Mouse (Mus musculus) heart, postnatal 36 days (tissue): ENCODE measurements around the gene Hoxa10. TPM values are rescaled to one million over a fixed set of nuclear protein-coding genes. Genes with fewer than 3 reads are reported as not detected.

Experiments
- DNase-seq, 2 experiments: peaks; one replicate each; pipeline ENCODE4 v3.0.0; 2021 to 2022
- intact Hi-C: fragments of 180-260 bp; cut with DNase I; formaldehyde crosslinking; loops from one replicate; pipeline ENCODE4 v1.15.1; 2025
- total RNA-seq, 2 experiments: library from RNA; stranded (reverse); gene quantifications; 2 replicates each; pipeline ENCODE4 v1.2.3; 2021

Hoxa10 gene
- not detected for total RNA-seq

DNA sequence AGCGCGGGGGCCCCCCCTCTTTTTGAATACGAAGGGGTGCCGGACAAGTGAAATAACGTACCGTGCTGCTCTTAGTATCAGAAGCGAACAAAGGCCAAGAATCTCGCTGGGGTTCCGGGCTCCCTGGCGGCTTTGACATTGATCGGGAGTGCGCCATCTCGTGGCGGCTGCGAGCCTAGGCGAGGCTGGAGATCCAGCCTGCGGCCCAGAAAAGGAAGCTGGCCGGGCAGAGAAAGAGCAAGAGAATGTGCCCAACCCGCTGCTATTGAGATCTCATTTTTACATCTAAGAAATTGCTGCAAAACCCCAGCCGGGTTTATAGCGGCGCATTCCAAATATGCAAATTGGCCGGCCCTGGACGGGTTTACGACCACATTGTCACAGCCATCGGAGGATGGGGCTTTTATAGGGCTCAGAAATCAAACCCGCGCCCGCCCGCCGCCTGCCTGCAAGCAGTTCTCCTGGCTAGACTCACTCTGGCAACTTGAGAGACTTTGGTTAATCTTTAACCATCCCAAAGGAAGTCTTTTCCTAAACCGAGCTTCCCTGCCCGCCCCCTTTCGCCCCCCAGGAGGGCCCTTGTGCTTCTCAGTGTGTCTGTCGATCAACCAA, at the start of gene Hoxa10:
Gene Hoxa10 (minus strand): TSS at position 466 of the 612 bp plus-strand sequence.
- intact Hi-C loops, result no loop called here
- peak; percentile 66 to 76 for DNase-seq

- intact Hi-C loops, result no loop called here
- DNase-seq, result no peak
These were observed 49.5 kb upstream of the Hoxa10 start for GRCm38 (mm10) chr6:52290186-52290585.

GRCm38 (mm10) chr6:52283896-52284295, 43.2 kb upstream of the Hoxa10 start:
- intact Hi-C loops, result no loop called here
- no peak for DNase-seq

GRCm38 (mm10) chr6:52281084-52281483, 40.4 kb upstream of the Hoxa10 start:
- intact Hi-C loops, result no loop called here
- no peak for DNase-seq

DNA sequence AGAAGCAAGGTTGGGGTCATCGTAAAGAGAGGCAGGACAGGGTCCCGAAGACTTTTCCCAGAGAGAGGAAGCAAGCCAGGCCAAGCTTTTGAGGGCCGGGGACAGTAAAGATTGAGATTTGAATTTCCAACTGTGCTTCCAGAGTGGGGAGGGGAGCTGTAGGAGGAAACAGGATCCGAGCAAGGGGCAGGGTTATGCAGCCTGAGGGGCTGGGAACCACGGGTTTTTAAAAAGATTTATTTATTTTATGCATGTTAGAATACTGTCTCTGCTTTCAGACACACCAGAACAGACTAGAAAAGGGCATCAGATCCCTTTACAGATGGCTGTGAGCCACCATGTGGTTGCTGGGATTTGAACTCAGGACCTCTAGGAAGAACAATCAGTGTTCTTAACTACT, 36.3 kb upstream of the Hoxa10 start:
- DNase-seq, result no peak
- intact Hi-C loops, result no loop called here

DNA sequence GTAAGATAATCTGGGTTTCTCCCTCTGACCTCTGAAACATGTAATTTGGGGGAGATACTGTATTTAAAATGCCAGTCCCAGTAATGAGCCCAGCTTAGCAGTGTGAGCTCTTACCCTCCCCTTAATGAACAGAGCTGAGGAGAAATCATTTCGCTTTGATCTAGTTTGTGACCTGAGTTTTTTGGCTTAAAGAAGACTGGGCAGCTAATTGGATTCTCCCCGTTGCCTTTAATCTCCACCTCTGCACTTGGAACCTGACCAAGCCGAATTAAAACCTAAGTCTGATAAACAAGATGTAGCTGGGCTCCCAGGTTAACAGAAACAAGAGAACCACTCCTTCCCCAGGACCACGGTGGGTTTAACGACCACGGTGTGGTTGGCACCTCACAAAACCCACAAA, 35.7 kb upstream of the Hoxa10 start:
- no peak for DNase-seq
- intact Hi-C loops, result no loop called here

DNA sequence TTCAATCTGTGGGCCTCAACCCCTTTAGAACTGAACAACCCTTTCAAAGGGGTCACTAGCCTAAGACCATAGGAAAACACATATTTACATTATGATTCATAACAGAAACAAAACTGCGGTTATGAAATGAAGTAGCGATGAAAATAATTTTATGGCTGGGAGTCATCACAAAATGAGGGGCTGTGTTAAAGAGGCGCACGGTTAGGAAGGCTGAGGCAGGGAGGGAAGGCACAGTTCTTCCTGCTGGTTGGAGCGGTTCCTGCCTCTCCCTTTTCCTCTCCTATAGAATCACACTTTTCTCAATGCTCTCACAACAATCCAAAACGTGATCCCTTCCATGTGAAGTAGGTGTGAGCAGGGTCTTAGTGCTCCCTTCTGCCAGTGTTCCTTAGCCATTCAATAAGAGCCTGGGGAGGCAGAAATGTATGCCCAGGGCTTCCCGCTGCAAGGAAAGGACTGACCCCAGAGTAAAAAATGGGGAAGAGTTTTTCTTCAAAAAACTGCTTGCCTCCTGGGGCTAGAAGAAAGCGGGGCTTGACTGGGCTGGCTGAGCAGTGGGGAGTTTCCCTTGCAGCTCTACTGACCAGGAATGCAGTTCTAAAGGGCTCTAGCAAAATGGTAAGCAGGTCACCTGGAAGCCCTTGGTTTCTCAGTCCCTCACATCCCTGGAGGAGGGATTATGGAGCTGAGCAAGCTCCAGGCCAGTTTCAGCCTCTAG, 35.1 kb upstream of the Hoxa10 start:
- DNase-seq, result no peak
- intact Hi-C loops, result no loop called here

DNA sequence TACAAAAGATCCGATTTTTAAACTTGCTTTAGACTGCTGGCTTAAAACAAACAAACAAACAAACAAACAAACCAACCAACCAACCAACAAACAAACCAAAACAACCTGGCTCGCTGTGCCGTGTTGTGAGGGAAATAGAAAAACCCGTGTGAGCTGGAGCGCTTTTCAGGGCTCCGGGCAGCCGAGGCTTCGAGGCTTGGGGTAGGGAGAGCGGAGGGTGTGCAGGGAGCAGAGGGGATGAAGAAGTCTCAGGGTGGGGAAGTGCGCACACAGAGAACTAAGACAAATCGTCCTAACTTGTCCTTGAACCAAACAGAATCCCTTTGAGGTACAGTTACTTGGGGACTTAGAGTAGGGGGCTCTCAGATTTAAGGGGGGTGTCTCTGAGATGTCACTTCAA, 33.9 kb upstream of the Hoxa10 start:
- intact Hi-C loops, result loop anchor here (5.0 kb wide), 1 partner anchor 563 kb away; no protein-coding TSS in a partner anchor
- DNase-seq, result no peak

DNA sequence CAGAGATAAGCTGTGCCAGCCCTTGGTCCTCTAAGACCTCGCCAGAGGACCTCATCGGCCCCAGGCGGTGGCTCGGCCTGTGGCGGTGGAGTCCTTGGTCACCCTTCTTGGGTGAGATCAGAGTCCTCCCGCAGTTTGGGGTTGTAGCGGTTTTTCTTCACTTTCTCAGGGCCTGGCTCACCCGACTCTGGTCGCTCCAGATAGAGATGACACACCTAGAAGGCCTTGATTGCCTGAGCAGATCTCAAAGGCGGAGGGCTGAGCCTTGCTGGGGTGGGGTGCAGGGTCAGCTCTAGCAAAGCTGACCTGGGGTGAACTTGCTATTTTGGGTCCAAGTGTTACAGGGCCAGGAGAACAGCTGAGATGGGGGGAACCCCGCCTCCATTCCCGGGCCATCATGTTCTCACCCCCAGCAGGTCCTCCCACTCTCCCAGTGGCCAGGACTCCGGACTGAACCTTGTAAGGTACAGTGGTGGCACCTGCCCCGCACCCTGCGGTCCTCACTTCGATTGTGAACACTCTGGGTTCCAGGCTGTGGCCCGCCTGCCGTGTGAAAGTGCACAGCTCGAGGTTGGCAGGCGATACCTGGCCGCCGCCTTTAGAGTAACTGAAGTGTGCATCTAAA, 33.1 kb upstream of the Hoxa10 start:
- DNase-seq, result no peak

GRCm38 (mm10) chr6:52272766-52273655, 32.4 kb upstream of the Hoxa10 start:
- intact Hi-C loops, result loop anchor here (5.0 kb wide), 1 partner anchor 564 kb away; no protein-coding TSS in a partner anchor
- no peak for DNase-seq

More for the DNA sequence above, 33.1 kb upstream of the Hoxa10 start:
- intact Hi-C loops, result loop anchor here (5.0 kb wide), 1 partner anchor 564 kb away; no protein-coding TSS in a partner anchor

GRCm38 (mm10) chr6:52270494-52271480, 30.1 kb upstream of the Hoxa10 start:
- DNase-seq, result peak; percentile 66 to 67
- intact Hi-C loops, result loop anchor here (1.0 to 5.0 kb wide), 2 partner anchors 307 to 567 kb away; no protein-coding TSS in a partner anchor

DNA sequence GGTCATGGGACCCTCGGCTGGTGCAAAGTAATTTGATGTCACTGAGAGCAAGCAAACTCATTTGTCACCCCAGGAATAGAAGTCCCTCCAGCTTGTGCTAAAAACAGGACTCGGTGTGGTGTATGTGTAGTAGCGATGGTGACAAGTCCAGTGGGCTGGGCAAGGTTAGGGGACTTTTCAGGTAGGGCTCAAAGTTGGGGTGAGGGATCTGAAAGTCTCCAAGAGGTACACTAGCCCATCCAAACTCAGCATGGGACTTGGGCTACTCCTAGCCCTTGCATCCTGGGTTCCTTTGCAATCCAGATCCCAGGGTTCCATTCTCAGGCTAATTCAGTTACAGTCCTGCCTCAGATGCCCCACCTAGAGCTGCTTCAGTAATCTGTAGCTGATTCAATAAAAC, 28.1 kb upstream of the Hoxa10 start:
- intact Hi-C loops, result loop anchor here (5.0 kb wide), 1 partner anchor 44 kb away; the partner anchor contains the start of gene Evx1
- no peak for DNase-seq

DNA sequence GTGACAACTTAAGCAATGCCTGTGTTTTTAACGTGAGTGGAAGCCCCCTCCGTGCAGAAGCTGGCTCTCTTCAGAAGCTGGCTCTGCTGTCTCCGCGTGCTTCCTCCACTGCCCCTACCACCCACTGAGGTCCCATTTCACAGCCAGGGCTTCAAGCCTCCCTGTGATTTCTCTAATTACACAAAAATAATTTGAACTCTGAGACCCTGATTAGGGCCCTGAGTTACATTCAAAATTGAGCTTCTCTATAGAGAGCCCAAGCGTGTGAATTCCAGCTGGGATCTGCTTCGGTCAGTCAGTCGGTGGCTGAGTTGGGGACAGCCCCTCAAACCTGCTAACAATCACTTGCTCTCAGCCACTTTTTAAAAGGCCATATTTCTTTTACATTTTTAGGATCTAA, 27.7 kb upstream of the Hoxa10 start:
- intact Hi-C loops, result loop anchor here (5.0 kb wide), 1 partner anchor 44 kb away; the partner anchor contains the start of gene Evx1
- DNase-seq, result no peak

GRCm38 (mm10) chr6:52267691-52268090, 27.0 kb upstream of the Hoxa10 start:
- intact Hi-C loops, result loop anchor here (5.0 kb wide), 1 partner anchor 45 kb away; the partner anchor contains the start of gene Evx1
- no peak for DNase-seq

DNA sequence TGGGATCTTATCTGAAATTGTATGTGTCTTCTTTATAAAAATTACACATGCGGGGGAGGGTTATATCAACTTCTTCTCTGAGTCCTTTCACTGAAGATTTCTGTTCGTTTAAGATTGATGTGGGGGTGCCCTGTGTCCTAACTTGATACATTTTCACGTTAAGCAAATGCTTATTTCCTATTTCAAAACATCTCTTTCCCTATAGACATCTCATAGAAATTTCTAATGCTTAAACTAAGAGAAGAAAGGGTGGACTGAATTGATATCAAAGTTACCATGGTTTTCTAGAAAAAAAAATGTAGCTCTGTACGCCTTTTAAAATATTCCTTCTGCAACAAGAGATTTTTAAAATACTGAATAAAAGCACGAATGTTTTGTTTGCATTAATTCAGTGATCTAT, 26.6 kb upstream of the Hoxa10 start:
- no peak for DNase-seq
- intact Hi-C loops, result loop anchor here (5.0 kb wide), 1 partner anchor 45 kb away; the partner anchor contains the start of gene Evx1

GRCm38 (mm10) chr6:52266666-52266985, 26.0 kb upstream of the Hoxa10 start:
- no peak for DNase-seq
- intact Hi-C loops, result loop anchor here (5.0 kb wide), 1 partner anchor 46 kb away; the partner anchor contains the start of gene Evx1

DNA sequence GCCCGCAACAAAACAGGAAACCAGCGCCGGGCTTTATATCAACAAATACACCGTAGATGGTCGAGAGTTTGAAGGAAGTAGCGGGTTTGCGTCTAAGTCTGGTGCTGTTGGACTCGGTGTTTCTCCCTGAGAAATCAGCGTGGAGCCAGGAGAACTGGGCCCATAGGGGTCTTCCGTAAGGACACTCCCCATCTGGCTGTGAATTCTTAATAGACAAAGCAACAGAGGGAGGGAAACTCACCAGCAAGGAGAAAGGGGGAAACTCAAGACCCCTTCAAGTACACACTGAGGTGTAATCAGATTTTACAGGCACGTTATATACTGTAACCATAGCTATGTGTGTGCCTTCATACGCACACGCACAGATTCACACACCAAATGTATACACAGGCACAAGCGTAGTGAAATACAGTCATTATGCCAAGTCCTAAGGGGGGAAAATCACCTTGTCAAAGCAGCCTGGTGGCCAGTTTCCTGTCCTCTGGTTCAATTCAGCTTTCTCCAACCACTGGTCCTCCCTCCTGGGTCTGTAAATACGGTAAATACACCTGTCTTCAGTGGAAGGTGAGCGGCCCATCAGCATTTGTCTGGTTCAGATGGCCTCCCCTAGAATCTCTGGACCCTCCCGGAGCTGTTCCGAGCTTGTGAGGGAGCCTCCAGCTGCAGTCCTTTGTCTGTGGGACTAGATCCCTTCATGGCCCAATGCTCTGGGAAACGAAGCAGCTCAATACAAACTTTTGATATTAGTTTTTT, 25.4 kb upstream of the Hoxa10 start:
- DNase-seq, result no peak
- intact Hi-C loops, result loop anchor here (5.0 kb wide), 1 partner anchor 46 kb away; the partner anchor contains the start of gene Evx1

DNA sequence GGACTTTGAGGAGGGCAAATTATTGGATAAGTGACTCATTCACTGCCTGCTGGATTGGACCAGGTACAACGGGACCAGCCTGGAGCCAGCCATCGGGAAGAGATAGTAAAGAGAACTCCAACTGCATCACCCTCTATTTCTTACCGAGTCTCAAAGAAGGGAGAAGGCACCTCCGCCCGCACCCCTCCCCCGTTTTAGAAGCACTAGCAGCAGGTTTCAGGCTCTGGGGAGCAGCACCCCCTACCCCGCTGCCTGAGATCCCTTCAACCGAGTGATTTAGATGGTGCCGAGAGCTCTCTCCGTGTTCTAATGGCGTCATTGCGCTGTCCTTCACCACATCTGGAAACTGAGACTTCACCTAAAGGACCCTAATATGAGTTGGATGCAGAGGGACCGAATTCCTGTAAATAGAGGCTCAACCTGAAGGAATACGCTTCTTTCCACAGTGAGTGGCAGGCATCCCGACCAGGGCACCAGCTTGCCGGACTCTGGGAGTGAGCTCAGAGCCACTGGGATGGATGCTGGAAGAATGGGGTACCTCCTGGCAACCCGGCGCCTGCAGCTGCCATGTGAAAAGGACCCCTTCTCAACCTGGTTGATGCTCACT, 24.8 kb upstream of the Hoxa10 start:
- no peak for DNase-seq
- intact Hi-C loops, result loop anchor here (5.0 kb wide), 1 partner anchor 47 kb away; the partner anchor contains the start of gene Evx1
